Mouse (Mus musculus) kidney, embryonic 16.5 days (tissue): ENCODE measurements around the gene Zfp988. TPM values are rescaled to one million over a fixed set of nuclear protein-coding genes. Genes with fewer than 3 reads are reported as not detected.

Source experiments
- polyA plus RNA-seq: library from polyadenylated mRNA; unstranded; fragments of >200 nt; fragmentation: Nextera tagmentation; extraction: Ambion mirVana; gene quantifications from 2 replicates; pipeline ENCODE4 v1.2.1, GENCODE M21; 2015

Zfp988 gene
- polyA plus RNA-seq, 1 experiment from 2014 or later: 0.17 TPM

Other genes with a start within 250 kb of the Zfp988 start
- gene Zfp991, start 173.6 kb upstream of the Zfp988 start, polyA plus RNA-seq: 5.3 and 6.2 TPM in 2 replicates
- not detected in 2 replicates for gene Zfp978, start 55.6 kb downstream of the Zfp988 start, polyA plus RNA-seq
- gene Zfp982, start 186.7 kb downstream of the Zfp988 start, polyA plus RNA-seq: 6.6 and 6.9 TPM in 2 replicates
- 0.35 and 0.46 TPM in 2 replicates for gene Gm16503, start 234.5 kb downstream of the Zfp988 start, polyA plus RNA-seq
- 0.30 and 0.36 TPM in 2 replicates for gene Zfp985, start 247.6 kb downstream of the Zfp988 start, polyA plus RNA-seq